Mouse (Mus musculus): Measurements from ENCODE around the gene Wscd1. TPM values are rescaled to one million over a fixed set of nuclear protein-coding genes. Genes with fewer than 3 reads are reported as not detected.

The Wscd1 gene
- 14.9 and 18.7 TPM in 2 replicates for polyA plus RNA-seq (2016; fragmentation: Nextera tagmentation; extraction: Ambion mirVana)

- 11% methylated on average over 5 of the region's 5 CpGs for WGBS
- H3K9me3 ChIP-seq: no peaks in the 10 kb centered on the region
- peak within 1 kb of the TSS; percentile 85 for H3K27ac ChIP-seq (replicated peaks)
- H3K4me3 ChIP-seq: peak within 1 kb of the TSS; percentile 79
- DNase-seq (ENCODE audit: low spot score): peak; percentile 47
- peaks cover 44% of the 10 kb centered on the region for H3K27me3 ChIP-seq (replicated peaks; ENCODE audit: low read depth, poor library complexity, severe bottlenecking)
- H3K36me3 ChIP-seq (replicated peaks): no peaks in the 10 kb centered on the region
- H3K4me1 ChIP-seq: peaks cover 19% of the 10 kb centered on the region
Observed at GRCm38 (mm10) chr11:71749671-71750070, at the start of gene Wscd1. Wscd1 (plus strand) TSS chr11:71749920.

- Histone ChIP-seq H3K27ac (replicated peaks) (no peak overlapping the region), H3K27me3 (replicated peaks; ENCODE audit: low read depth, poor library complexity, severe bottlenecking) (no peaks in the 10 kb centered on the region), H3K9me3 (no peaks in the 10 kb centered on the region), H3K4me3 (no peak overlapping the region), H3K36me3 (replicated peaks) (no peaks in the 10 kb centered on the region), H3K4me1 (no peaks in the 10 kb centered on the region)
- DNase-seq (ENCODE audit: low spot score): no peak
- 81% methylated on average over 3 of the region's 3 CpGs for WGBS
Observed at GRCm38 (mm10) chr11:71728066-71728465, 21.7 kb upstream of the Wscd1 start.

- Histone ChIP-seq H3K27ac (replicated peaks) (no peak overlapping the region), H3K36me3 (replicated peaks) (no peaks in the 10 kb centered on the region), H3K4me3 (no peak overlapping the region), H3K4me1 (peaks cover 10% of the 10 kb centered on the region), H3K27me3 (replicated peaks; ENCODE audit: low read depth, poor library complexity, severe bottlenecking) (no peaks in the 10 kb centered on the region), H3K9me3 (no peaks in the 10 kb centered on the region)
- DNase-seq (ENCODE audit: low spot score): no peak
- 65% methylated on average over 3 of the region's 3 CpGs for WGBS
Observed at GRCm38 (mm10) chr11:71729287-71729686, 20.4 kb upstream of the Wscd1 start.

- Histone ChIP-seq H3K4me1 (peaks cover 19% of the 10 kb centered on the region), H3K27ac (replicated peaks) (no peak overlapping the region), H3K36me3 (replicated peaks) (no peaks in the 10 kb centered on the region), H3K4me3 (no peak overlapping the region), H3K9me3 (no peaks in the 10 kb centered on the region), H3K27me3 (replicated peaks; ENCODE audit: low read depth, poor library complexity, severe bottlenecking) (no peaks in the 10 kb centered on the region)
- no peak for DNase-seq (ENCODE audit: low spot score)
- 60% methylated on average over 4 of the region's 4 CpGs for WGBS
Observed at GRCm38 (mm10) chr11:71733771-71734170, 15.9 kb upstream of the Wscd1 start.

GRCm38 (mm10) chr11:71737106-71737505, 12.6 kb upstream of the Wscd1 start:
- H3K27ac ChIP-seq (replicated peaks): no peak overlapping the region
- peak; percentile 15 for DNase-seq (ENCODE audit: low spot score)
- WGBS: 31% methylated on average over 5 of the region's 5 CpGs

GRCm38 (mm10) chr11:71738501-71739045, 11.1 kb upstream of the Wscd1 start:
- Histone ChIP-seq H3K4me1 (peaks cover 16% of the 10 kb centered on the region), H3K27ac (replicated peaks) (no peak overlapping the region), H3K9me3 (no peaks in the 10 kb centered on the region), H3K36me3 (replicated peaks) (no peaks in the 10 kb centered on the region), H3K27me3 (replicated peaks; ENCODE audit: low read depth, poor library complexity, severe bottlenecking) (0 out of 2 replicates have a peak, but pooled peaks cover 5% of the 10 kb centered on the region), H3K4me3 (no peak overlapping the region)
- 65% methylated on average over 2 of the region's 2 CpGs for WGBS
- no peak for DNase-seq (ENCODE audit: low spot score)

More at GRCm38 (mm10) chr11:71737106-71737505, 12.6 kb upstream of the Wscd1 start:
- H3K27me3 ChIP-seq (replicated peaks; ENCODE audit: low read depth, poor library complexity, severe bottlenecking): 0 out of 2 replicates have a peak, but pooled peaks cover 5% of the 10 kb centered on the region
- no peak overlapping the region for H3K4me3 ChIP-seq
- H3K36me3 ChIP-seq (replicated peaks): no peaks in the 10 kb centered on the region
- no peaks in the 10 kb centered on the region for H3K9me3 ChIP-seq
- H3K4me1 ChIP-seq: peaks cover 19% of the 10 kb centered on the region

GRCm38 (mm10) chr11:71745875-71746274, 3.8 kb upstream of the Wscd1 start:
- whole genome bisulfite sequencing: 87% methylated on average over 3 of the region's 3 CpGs
- no peak overlapping the region for H3K4me3 ChIP-seq
- peaks cover 14% of the 10 kb centered on the region for H3K27me3 ChIP-seq (replicated peaks; ENCODE audit: low read depth, poor library complexity, severe bottlenecking)
- H3K9me3 ChIP-seq: no peaks in the 10 kb centered on the region
- no peaks in the 10 kb centered on the region for H3K36me3 ChIP-seq (replicated peaks)
- DNase-seq (ENCODE audit: low spot score): no peak
- H3K4me1 ChIP-seq: peaks cover 10% of the 10 kb centered on the region
- no peak overlapping the region for H3K27ac ChIP-seq (replicated peaks)

- WGBS: 79% methylated on average over 7 of the region's 7 CpGs
- peaks cover 19% of the 10 kb centered on the region for H3K4me1 ChIP-seq
- no peaks in the 10 kb centered on the region for H3K9me3 ChIP-seq
- peaks cover 32% of the 10 kb centered on the region for H3K27me3 ChIP-seq (replicated peaks; ENCODE audit: low read depth, poor library complexity, severe bottlenecking)
- no peak for DNase-seq (ENCODE audit: low spot score)
- H3K4me3 ChIP-seq: no peak overlapping the region
- no peaks in the 10 kb centered on the region for H3K36me3 ChIP-seq (replicated peaks)
- no peak overlapping the region for H3K27ac ChIP-seq (replicated peaks)
Observed at GRCm38 (mm10) chr11:71747719-71748118, 2.0 kb upstream of the Wscd1 start.

GRCm38 (mm10) chr11:71750534-71751173, 934 bp downstream of the Wscd1 start:
- peaks cover 28% of the 10 kb centered on the region for H3K4me1 ChIP-seq
- H3K36me3 ChIP-seq (replicated peaks): no peaks in the 10 kb centered on the region
- no peaks in the 10 kb centered on the region for H3K9me3 ChIP-seq

GRCm38 (mm10) chr11:71751174-71751611, 1.5 kb downstream of the Wscd1 start:
- peaks cover 30% of the 10 kb centered on the region for H3K4me1 ChIP-seq
- 1% methylated on average over 41 of the region's 41 CpGs for WGBS
- peak overlapping the region; percentile 79 for H3K4me3 ChIP-seq
- H3K9me3 ChIP-seq: no peaks in the 10 kb centered on the region
- H3K27ac ChIP-seq (replicated peaks): peak overlapping the region; percentile 85
- H3K27me3 ChIP-seq (replicated peaks; ENCODE audit: low read depth, poor library complexity, severe bottlenecking): peaks cover 44% of the 10 kb centered on the region
- peak; percentile 54 for DNase-seq (ENCODE audit: low spot score)
- H3K36me3 ChIP-seq (replicated peaks): no peaks in the 10 kb centered on the region

More at GRCm38 (mm10) chr11:71750534-71751173, 934 bp downstream of the Wscd1 start:
- H3K27ac ChIP-seq (replicated peaks): peak overlapping the region; percentile 85
- H3K27me3 ChIP-seq (replicated peaks; ENCODE audit: low read depth, poor library complexity, severe bottlenecking): peaks cover 44% of the 10 kb centered on the region
- DNase-seq (ENCODE audit: low spot score): peak; percentile 71
- peak overlapping the region; percentile 79 for H3K4me3 ChIP-seq
- 2% methylated on average over 60 of the region's 60 CpGs for WGBS

- Histone ChIP-seq H3K27me3 (replicated peaks; ENCODE audit: low read depth, poor library complexity, severe bottlenecking) (peaks cover 44% of the 10 kb centered on the region), H3K4me3 (peak overlapping the region; percentile 79), H3K4me1 (peaks cover 30% of the 10 kb centered on the region)
Observed at GRCm38 (mm10) chr11:71751689-71752088, 2.0 kb downstream of the Wscd1 start.

GRCm38 (mm10) chr11:71752626-71753025, 2.9 kb downstream of the Wscd1 start:
- Histone ChIP-seq H3K27ac (replicated peaks) (no peak overlapping the region), H3K27me3 (replicated peaks; ENCODE audit: low read depth, poor library complexity, severe bottlenecking) (peaks cover 44% of the 10 kb centered on the region), H3K36me3 (replicated peaks) (no peaks in the 10 kb centered on the region), H3K9me3 (no peaks in the 10 kb centered on the region), H3K4me3 (peak overlapping the region; percentile 79; the same call in 1 of the 2 replicates), H3K4me1 (peaks cover 30% of the 10 kb centered on the region)
- 83% methylated on average over 3 of the region's 3 CpGs for WGBS
- DNase-seq (ENCODE audit: low spot score): no peak

More at GRCm38 (mm10) chr11:71751689-71752088, 2.0 kb downstream of the Wscd1 start:
- 33% methylated on average over 12 of the region's 12 CpGs for WGBS
- H3K27ac ChIP-seq (replicated peaks): peak overlapping the region; percentile 85; the same call in 1 of the 2 replicates
- H3K36me3 ChIP-seq (replicated peaks): no peaks in the 10 kb centered on the region
- H3K9me3 ChIP-seq: no peaks in the 10 kb centered on the region
- DNase-seq (ENCODE audit: low spot score): no peak

- no peak overlapping the region for H3K27ac ChIP-seq (replicated peaks)
- H3K4me1 ChIP-seq: peaks cover 46% of the 10 kb centered on the region
- H3K4me3 ChIP-seq: no peak overlapping the region
- H3K27me3 ChIP-seq (replicated peaks; ENCODE audit: low read depth, poor library complexity, severe bottlenecking): peaks cover 38% of the 10 kb centered on the region
- 0 out of 2 replicates have a peak, but pooled peaks cover 6% of the 10 kb centered on the region for H3K36me3 ChIP-seq (replicated peaks)
- WGBS: 68% methylated on average over 2 of the region's 2 CpGs
- DNase-seq (ENCODE audit: low spot score): no peak
- no peaks in the 10 kb centered on the region for H3K9me3 ChIP-seq
Observed at GRCm38 (mm10) chr11:71755115-71755514, 5.4 kb downstream of the Wscd1 start.

All from embryonic facial prominence, embryonic 10.5 days (tissue).